Comparison of ENCODE assay signal across 8 mouse cellular contexts in genomic region chr19:56682297-56682696, GRCm38 (mm10). TPM values are rescaled to one million over a fixed set of nuclear protein-coding genes. Genes with fewer than 3 reads are reported as not detected.
"Had no signal": no experiment of that assay in that cellular context is flagged by ENCODE, and none has a peak within 500 bp of the region (broad histone marks: within the 10 kb centered on the region; RNA-seq: fewer than 3 reads in every experiment).

No protein-coding gene starts in this region.

- ATAC-seq: midbrain, embryonic 16.5 days had no signal

- DNase-seq: kidney, adult 18-20 months; kidney, postnatal 10 days; left cerebral cortex, postnatal 4 days; lung, adult 18-20 months; right cerebral cortex, adult 18-20 months; right cerebral cortex, postnatal 25 days had no signal

RNA-seq across cellular contexts. Expression of gene Adrb1, which starts 39.7 kb away (rescaled TPM):
- total RNA-seq: megakaryocyte-erythroid progenitor cell, adult 5-6 weeks had no signal
